Comparison of ENCODE assay signal across 28 mouse cellular contexts in genomic region chr2:9709466-9709865, GRCm38 (mm10).
"Had no signal": no experiment of that assay in that cellular context is flagged by ENCODE, and none has a peak within 500 bp of the region (broad histone marks: within the 10 kb centered on the region; RNA-seq: fewer than 3 reads in every experiment).

No protein-coding gene starts in this region.

- H3K4me1 ChIP-seq: heart, embryonic 13.5 days; heart, embryonic 15.5 days; hindbrain, embryonic 13.5 days; hindbrain, embryonic 15.5 days; kidney, embryonic 15.5 days; limb, embryonic 10.5 days; limb, embryonic 12.5 days; liver, embryonic 13.5 days; liver, embryonic 15.5 days had no signal

- H3K27ac ChIP-seq: heart, adult 2 months; heart, embryonic 13.5 days; heart, embryonic 15.5 days; hindbrain, embryonic 13.5 days; hindbrain, embryonic 15.5 days; hindbrain, postnatal 0 days; kidney, embryonic 15.5 days; kidney, postnatal 0 days; layer of hippocampus, adult 2 months; left cerebral cortex, adult 2 months; limb, embryonic 10.5 days; limb, embryonic 12.5 days; liver, embryonic 13.5 days; liver, embryonic 15.5 days had no signal

- ATAC-seq: hindbrain, postnatal 0 days; intestine, embryonic 16.5 days had no signal

- H3K27me3 ChIP-seq: heart, embryonic 13.5 days; heart, embryonic 15.5 days; hindbrain, embryonic 13.5 days; hindbrain, embryonic 15.5 days; liver, embryonic 13.5 days; liver, embryonic 15.5 days had no signal

- H3K4me2 ChIP-seq: heart, embryonic 11.5 days; heart, embryonic 13.5 days; heart, embryonic 15.5 days; hindbrain, embryonic 13.5 days; hindbrain, embryonic 15.5 days; kidney, embryonic 15.5 days; limb, embryonic 12.5 days; liver, embryonic 11.5 days; liver, embryonic 13.5 days; liver, embryonic 15.5 days had no signal

- H3K9me3 ChIP-seq: heart, embryonic 13.5 days; heart, embryonic 15.5 days; hindbrain, embryonic 13.5 days; hindbrain, embryonic 15.5 days; kidney, embryonic 15.5 days; limb, embryonic 10.5 days; limb, embryonic 12.5 days; liver, embryonic 13.5 days; liver, embryonic 15.5 days had no signal

- H3K4me3 ChIP-seq: heart, adult 2 months; heart, embryonic 13.5 days; heart, embryonic 15.5 days; hindbrain, embryonic 13.5 days; hindbrain, embryonic 15.5 days; kidney, embryonic 15.5 days; layer of hippocampus, adult 2 months; left cerebral cortex, adult 2 months; limb, embryonic 10.5 days; limb, embryonic 12.5 days; liver, embryonic 13.5 days; liver, embryonic 15.5 days had no signal

- H3K36me3 ChIP-seq: heart, embryonic 13.5 days; heart, embryonic 15.5 days; hindbrain, embryonic 13.5 days; hindbrain, embryonic 15.5 days; kidney, embryonic 15.5 days; limb, embryonic 10.5 days; limb, embryonic 12.5 days; liver, embryonic 13.5 days; liver, embryonic 15.5 days had no signal

- H3K9ac ChIP-seq: heart, embryonic 13.5 days; heart, embryonic 15.5 days; hindbrain, embryonic 13.5 days; hindbrain, embryonic 15.5 days; kidney, embryonic 15.5 days; limb, embryonic 12.5 days; liver, embryonic 13.5 days; liver, embryonic 15.5 days had no signal

- DNase-seq: gastrocnemius, postnatal 14 days; gastrocnemius, postnatal 36 days; heart, adult 11 months; heart, adult 2 months; heart, postnatal 14 days; heart, postnatal 36 days; kidney, adult 11 months; kidney, adult 2 months; kidney, adult 9 months; kidney, postnatal 14 days; kidney, postnatal 4 days; liver; liver, embryonic 13.5 days had no signal
